Mouse (Mus musculus) erythroblast, embryonic 14.5 days (primary cell): Measurements from ENCODE around the gene Itgb1bp1.

Source experiments
- GATA1 ChIP-seq: IDR thresholded peaks from 2 replicates; pipeline ENCODE4 v1.6.1; 2012; ENCODE audit warnings: low read length, inconsistent platforms, mixed read lengths
- TAL1 ChIP-seq: IDR thresholded peaks from 3 replicates; pipeline ENCODE4 v1.6.1; 2012; ENCODE audit warnings: low read length, inconsistent platforms, mixed read lengths

DNA sequence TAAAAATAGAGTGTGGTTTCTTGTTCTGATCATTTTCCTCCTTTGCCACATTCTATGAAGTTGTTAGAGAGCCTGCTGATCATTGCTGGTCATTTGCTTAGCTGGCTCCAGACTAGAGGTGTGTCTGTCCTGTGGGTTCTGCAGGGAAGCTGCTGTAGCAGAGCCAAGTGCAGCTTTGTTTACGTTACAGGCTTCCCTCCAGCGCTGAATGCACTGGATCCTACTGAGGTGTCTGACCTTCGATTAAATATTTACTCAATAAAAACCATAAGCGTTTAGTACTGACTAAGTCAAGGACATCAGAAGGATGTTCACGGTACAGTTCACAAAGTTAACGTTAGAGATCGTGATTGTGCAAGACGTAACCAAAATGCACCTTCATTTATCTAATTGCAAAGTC is 15.8 kb upstream of the Itgb1bp1 start:
- no peak for TF ChIP-seq GATA1
- no peak for TF ChIP-seq TAL1
